Mouse (Mus musculus) duodenum, adult 2 months (tissue): ENCODE data around the gene Vstm2a. TPM values are rescaled to one million over a fixed set of nuclear protein-coding genes. Genes with fewer than 3 reads are reported as not detected.

Experiments used
- polyA plus RNA-seq: library from polyadenylated mRNA; depleted of rRNA; stranded (reverse); fragments of >200 nt; gene quantifications from 2 replicates; pipeline ENCODE4 v1.2.3, GENCODE M21; 2012; ENCODE audit warnings: low replicate concordance; rRNA removed

Gene Vstm2a
- polyA plus RNA-seq = not detected in 2 replicates

DNA sequence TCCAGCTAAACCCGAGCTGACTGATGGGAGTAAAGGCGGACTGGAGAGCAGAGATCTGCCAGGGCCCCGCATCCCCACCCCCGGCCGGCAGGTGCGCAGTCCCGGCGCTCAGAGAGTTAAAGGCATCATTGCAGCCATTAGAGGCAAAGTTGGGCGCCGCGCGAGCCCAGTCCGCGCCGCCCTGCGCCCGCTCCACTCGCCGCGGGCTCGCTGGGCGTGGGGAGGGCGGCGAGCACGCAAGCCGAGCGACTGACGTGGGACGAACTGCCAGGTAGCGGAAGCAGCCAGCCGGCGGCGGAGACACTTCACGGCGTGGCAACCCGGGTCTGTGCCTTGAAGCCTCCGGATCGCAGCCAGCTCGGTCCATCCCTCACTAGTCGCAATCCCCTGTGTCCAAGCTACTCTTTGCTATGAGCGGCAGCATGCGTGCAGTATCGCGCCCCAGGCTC lies at the start of gene Vstm2a:
Vstm2a (plus strand) TSS at position 252 of the 449 bp plus-strand sequence.

